Mouse (Mus musculus) forebrain, embryonic 11.5 days (tissue): ENCODE results near the gene Dbi. TPM values are rescaled to one million over a fixed set of nuclear protein-coding genes. Genes with fewer than 3 reads are reported as not detected.

Experiments
- ATAC-seq: fragments of 200-750 bp; cut with Nextera tagmentation; replicated peaks from 2 replicates; pipeline ENCODE4 v1.8.0; 2017; ENCODE audit warnings: moderate TSS enrichment; ENCODE audit not compliant: low FRiP score
- DNase-seq: peaks from one replicate; pipeline ENCODE4 v3.0.0-alpha.2; 2017; ENCODE audit warnings: low spot score
- H3K27ac ChIP-seq: fragments of 300-500 bp; sonication (generic); 2 replicates; pipeline ENCODE4 v1.5.1; 2014; ENCODE audit warnings: low read depth, low read length
- H3K27me3 ChIP-seq: fragments of 300-500 bp; sonication (generic); 2 replicates; pipeline ENCODE4 v1.6.1; 2014; ENCODE audit warnings: mild to moderate bottlenecking, low read length, mixed read lengths; ENCODE audit not compliant: control insufficient read depth, insufficient read depth
- H3K36me3 ChIP-seq: fragments of 300-500 bp; sonication (generic); 2 replicates; pipeline ENCODE4 v1.6.1; 2014; ENCODE audit warnings: mild to moderate bottlenecking, low read length, moderate library complexity, mixed read lengths; ENCODE audit not compliant: control insufficient read depth, insufficient read depth
- H3K4me1 ChIP-seq: fragments of 300-500 bp; sonication (generic); replicated peaks from 2 replicates; pipeline ENCODE4 v1.6.1; 2014; ENCODE audit warnings: low read length, mixed read lengths; ENCODE audit not compliant: control insufficient read depth, insufficient read depth
- H3K4me2 ChIP-seq: fragments of 300-500 bp; sonication (generic); 2 replicates; pipeline ENCODE4 v1.6.1; 2014; ENCODE audit warnings: low read depth, mild to moderate bottlenecking, low read length, moderate library complexity, mixed read lengths; ENCODE audit not compliant: severe bottlenecking
- H3K4me3 ChIP-seq: fragments of 300-500 bp; sonication (generic); 2 replicates; pipeline ENCODE4 v1.5.1; 2014; ENCODE audit warnings: low read depth, low read length
- H3K9ac ChIP-seq: fragments of 300-500 bp; sonication (generic); 2 replicates; pipeline ENCODE4 v1.6.1; 2014; ENCODE audit warnings: low read length
- H3K9me3 ChIP-seq: fragments of 300-500 bp; sonication (generic); 2 replicates; pipeline ENCODE4 v1.6.1; 2016; ENCODE audit warnings: low read length, mixed read lengths; ENCODE audit not compliant: control insufficient read depth
- WGBS: fragments of 180-500 bp; shearing (Covaris S2); extraction: QIAGEN DNeasy Blood & Tissue Kit; methylation state at CpG from one replicate; pipeline ENCODE4 v1.1.7; 2014; 5-methylcytosine and 5-hydroxymethylcytosine counted together
- polyA plus RNA-seq: library from polyadenylated mRNA; unstranded; fragments of >200 nt; fragmentation: Nextera tagmentation; extraction: Ambion mirVana; gene quantifications from 2 replicates; pipeline ENCODE4 v1.2.1, GENCODE M21; 2014

Gene Dbi
- polyA plus RNA-seq, 1 experiment from 2014 or later = 824 TPM

GRCm38 (mm10) chr1:120126318-120126717 lies 5.4 kb upstream of the Dbi start:
- WGBS = 85% methylated on average over 9 of the region's 9 CpGs
- no peaks in the 10 kb centered on the region for H3K36me3 ChIP-seq
- H3K9me3 ChIP-seq = no peaks in the 10 kb centered on the region
- DNase-seq (no peak), ATAC-seq (no peak)
- H3K4me2 ChIP-seq = no peak overlapping the region
- H3K27ac ChIP-seq = no peak overlapping the region
- no peak overlapping the region for H3K9ac ChIP-seq
- H3K4me3 ChIP-seq = no peak overlapping the region
- no peaks in the 10 kb centered on the region for H3K27me3 ChIP-seq
- H3K4me1 ChIP-seq = no peaks in the 10 kb centered on the region

- Histone ChIP-seq H3K4me3 (no peak overlapping the region), H3K9me3 (no peaks in the 10 kb centered on the region), H3K9ac (no peak overlapping the region), H3K4me2 (no peak overlapping the region), H3K36me3 (no peaks in the 10 kb centered on the region), H3K27me3 (no peaks in the 10 kb centered on the region), H3K27ac (no peak overlapping the region), H3K4me1 (no peaks in the 10 kb centered on the region)
- no peak for ATAC-seq
- DNase-seq = no peak
- WGBS = 84% methylated on average over 6 of the region's 6 CpGs
These were observed 4.6 kb upstream of the Dbi start for GRCm38 (mm10) chr1:120125471-120125870.

DNA sequence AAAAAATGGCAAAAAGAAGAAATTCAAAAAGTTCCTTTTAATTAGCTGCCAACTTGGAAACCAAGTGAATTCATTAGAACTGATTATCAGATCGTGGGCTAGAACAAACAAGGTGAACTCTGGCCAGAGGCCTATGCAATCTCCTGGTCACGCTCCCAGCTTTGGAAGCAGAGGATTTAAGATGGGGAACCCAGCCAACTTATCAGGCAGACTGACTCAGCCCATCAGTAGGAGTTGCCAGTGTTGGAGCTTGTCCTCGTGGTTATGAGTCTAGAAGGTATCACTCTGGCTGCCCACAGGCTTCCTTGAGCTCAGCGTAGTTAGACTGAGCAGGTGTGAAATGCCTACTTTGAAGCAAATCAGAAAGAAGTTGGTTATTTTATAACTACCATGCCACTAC lies 4.0 kb upstream of the Dbi start:
- no peak overlapping the region for H3K4me3 ChIP-seq
- H3K27ac ChIP-seq = no peak overlapping the region
- no peaks in the 10 kb centered on the region for H3K9me3 ChIP-seq
- H3K4me1 ChIP-seq = no peaks in the 10 kb centered on the region; the same call in 1 of the 2 replicates
- no peak for DNase-seq
- no peaks in the 10 kb centered on the region for H3K27me3 ChIP-seq
- no peak overlapping the region for H3K4me2 ChIP-seq
- H3K36me3 ChIP-seq = no peaks in the 10 kb centered on the region
- no peak for ATAC-seq
- WGBS = 88% methylated on average over 4 of the region's 4 CpGs
- no peak overlapping the region for H3K9ac ChIP-seq

- no peak overlapping the region for H3K4me3 ChIP-seq
- no peaks in the 10 kb centered on the region for H3K9me3 ChIP-seq
- no peaks in the 10 kb centered on the region; the same call in 1 of the 2 replicates for H3K4me1 ChIP-seq
- H3K27me3 ChIP-seq = no peaks in the 10 kb centered on the region
- WGBS = 92% methylated on average over 8 of the region's 8 CpGs
- H3K36me3 ChIP-seq = no peaks in the 10 kb centered on the region; the same call in 1 of the 2 replicates
- ATAC-seq = no peak
- H3K9ac ChIP-seq = no peak overlapping the region
- H3K27ac ChIP-seq = no peak overlapping the region
- DNase-seq = no peak
- H3K4me2 ChIP-seq = no peak overlapping the region
These were observed 1.9 kb upstream of the Dbi start for GRCm38 (mm10) chr1:120122634-120123383.

GRCm38 (mm10) chr1:120121930-120122530 lies 1.2 kb upstream of the Dbi start:
- Histone ChIP-seq H3K9ac (peak overlapping the region; percentile 70), H3K4me2 (peak overlapping the region; percentile 66), H3K4me1 (no peaks in the 10 kb centered on the region; the same call in 1 of the 2 replicates), H3K36me3 (no peaks in the 10 kb centered on the region; the same call in 1 of the 2 replicates), H3K27ac (peak overlapping the region; percentile 86), H3K4me3 (peak overlapping the region; percentile 63), H3K27me3 (no peaks in the 10 kb centered on the region), H3K9me3 (no peaks in the 10 kb centered on the region)
- DNase-seq (no peak), ATAC-seq (no peak)
- WGBS = 87% methylated on average over 9 of the region's 9 CpGs

- peak overlapping the region; percentile 76 for H3K9ac ChIP-seq
- H3K27me3 ChIP-seq = no peaks in the 10 kb centered on the region
- H3K36me3 ChIP-seq = peaks cover 7% of the 10 kb centered on the region
- peaks cover under 1% of the 10 kb centered on the region; the same call in 1 of the 2 replicates for H3K4me1 ChIP-seq
- H3K4me3 ChIP-seq = peak overlapping the region; percentile 63
- no peak for DNase-seq
- no peaks in the 10 kb centered on the region for H3K9me3 ChIP-seq
- peak overlapping the region; percentile 74 for H3K27ac ChIP-seq
- ATAC-seq = peak; percentile 47
- WGBS = 7% methylated on average over 24 of the region's 24 CpGs
- peak overlapping the region; percentile 66 for H3K4me2 ChIP-seq
These were observed 523 bp downstream of the Dbi start for GRCm38 (mm10) chr1:120120141-120120968.

- H3K4me3 ChIP-seq = no peak overlapping the region
These were observed 1.5 kb downstream of the Dbi start for GRCm38 (mm10) chr1:120119389-120119788.

DNA sequence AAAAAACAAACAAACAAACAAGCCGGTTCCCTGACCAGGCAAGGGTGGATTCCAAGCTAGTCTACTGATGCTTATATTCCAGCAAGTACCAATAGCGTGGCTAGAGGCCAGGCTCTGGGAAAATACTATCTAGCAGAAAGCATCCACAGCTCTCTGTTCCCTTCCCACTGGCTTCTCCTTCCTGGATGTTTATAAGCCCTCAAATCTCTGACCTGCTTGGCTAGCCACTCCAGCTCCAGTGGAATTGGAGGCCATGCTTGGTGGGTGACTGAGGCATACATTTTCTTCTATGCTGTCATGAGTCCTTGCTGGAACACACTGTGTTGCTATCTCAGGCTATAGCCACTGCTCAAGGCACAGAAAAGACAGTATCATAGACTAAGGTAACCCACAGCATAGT lies 2.0 kb downstream of the Dbi start:
- Histone ChIP-seq H3K9ac (no peak overlapping the region; the same call in 1 of the 2 replicates), H3K4me2 (no peak overlapping the region), H3K9me3 (peaks cover 3% of the 10 kb centered on the region; the same call in 1 of the 2 replicates), H3K27me3 (no peaks in the 10 kb centered on the region), H3K27ac (no peak overlapping the region), H3K4me1 (peaks cover 2% of the 10 kb centered on the region; the same call in 1 of the 2 replicates), H3K36me3 (peaks cover 20% of the 10 kb centered on the region), H3K4me3 (no peak overlapping the region)
- ATAC-seq = no peak
- 96% methylated on average over 2 of the region's 2 CpGs for WGBS
- DNase-seq = no peak

More at GRCm38 (mm10) chr1:120119389-120119788, 1.5 kb downstream of the Dbi start:
- Histone ChIP-seq H3K4me2 (peak overlapping the region; percentile 66; the same call in 1 of the 2 replicates), H3K36me3 (peaks cover 17% of the 10 kb centered on the region), H3K27ac (no peak overlapping the region), H3K27me3 (no peaks in the 10 kb centered on the region), H3K4me1 (peaks cover 2% of the 10 kb centered on the region; the same call in 1 of the 2 replicates), H3K9ac (peak overlapping the region; percentile 76; the same call in 1 of the 2 replicates), H3K9me3 (peaks cover under 1% of the 10 kb centered on the region; the same call in 1 of the 2 replicates)
- no peak for ATAC-seq
- no peak for DNase-seq
- 90% methylated on average over 4 of the region's 4 CpGs for WGBS
